Mouse (Mus musculus) neural tube, embryonic 14.5 days (tissue): Measurements from ENCODE around the gene Il27. TPM values are rescaled to one million over a fixed set of nuclear protein-coding genes. Genes with fewer than 3 reads are reported as not detected.

Experiments
- ATAC-seq: fragments of 200-750 bp; cut with Nextera tagmentation; 2 replicates; pipeline ENCODE4 v1.8.0; 2017; ENCODE audit warnings: low read depth, mild to moderate bottlenecking, moderate TSS enrichment, moderate library complexity
- H3K27ac ChIP-seq: fragments of 300-500 bp; sonication (generic); 2 replicates; pipeline ENCODE4 v1.5.1; 2014; ENCODE audit warnings: low read depth, mild to moderate bottlenecking, control low read depth, low read length, moderate library complexity, mixed read lengths
- H3K27me3 ChIP-seq: fragments of 300-500 bp; sonication (generic); 2 replicates; pipeline ENCODE4 v1.6.1; 2014; ENCODE audit warnings: low read length; ENCODE audit not compliant: control insufficient read depth, insufficient read depth
- H3K36me3 ChIP-seq: fragments of 300-500 bp; sonication (generic); 2 replicates; pipeline ENCODE4 v1.6.1; 2014; ENCODE audit warnings: low read length, mixed read lengths; ENCODE audit not compliant: control insufficient read depth, insufficient read depth
- H3K4me1 ChIP-seq: fragments of 300-500 bp; sonication (generic); 2 replicates; pipeline ENCODE4 v1.6.1; 2014; ENCODE audit warnings: low read length; ENCODE audit not compliant: control insufficient read depth, insufficient read depth
- H3K4me2 ChIP-seq: fragments of 300-500 bp; sonication (generic); 2 replicates; pipeline ENCODE4 v1.6.1; 2014; ENCODE audit warnings: mild to moderate bottlenecking, low read depth, low read length, control low read depth
- H3K4me3 ChIP-seq: fragments of 300-500 bp; sonication (generic); 2 replicates; pipeline ENCODE4 v1.5.1; 2014; ENCODE audit warnings: low read depth, low read length, control low read depth, mixed read lengths
- H3K9ac ChIP-seq: fragments of 300-500 bp; sonication (generic); replicated peaks from 2 replicates; pipeline ENCODE4 v1.6.1; 2014; ENCODE audit warnings: low read depth, mild to moderate bottlenecking, control low read depth, low read length, mixed read lengths
- H3K9me3 ChIP-seq: fragments of 300-500 bp; sonication (generic); 2 replicates; pipeline ENCODE4 v1.6.1; 2016; ENCODE audit warnings: low read length; ENCODE audit not compliant: control insufficient read depth
- WGBS: fragments of 180-500 bp; shearing (Covaris S2); extraction: QIAGEN DNeasy Blood & Tissue Kit; methylation state at CpG from one replicate; pipeline ENCODE4 v1.1.7; 2014; 5-methylcytosine and 5-hydroxymethylcytosine counted together
- polyA plus RNA-seq: library from polyadenylated mRNA; unstranded; fragments of >200 nt; fragmentation: Nextera tagmentation; extraction: Ambion mirVana; gene quantifications from 2 replicates; pipeline ENCODE4 v1.2.1, GENCODE M21; 2014

The Il27 gene
- polyA plus RNA-seq, 1 experiment from 2014 or later: not detected

DNA sequence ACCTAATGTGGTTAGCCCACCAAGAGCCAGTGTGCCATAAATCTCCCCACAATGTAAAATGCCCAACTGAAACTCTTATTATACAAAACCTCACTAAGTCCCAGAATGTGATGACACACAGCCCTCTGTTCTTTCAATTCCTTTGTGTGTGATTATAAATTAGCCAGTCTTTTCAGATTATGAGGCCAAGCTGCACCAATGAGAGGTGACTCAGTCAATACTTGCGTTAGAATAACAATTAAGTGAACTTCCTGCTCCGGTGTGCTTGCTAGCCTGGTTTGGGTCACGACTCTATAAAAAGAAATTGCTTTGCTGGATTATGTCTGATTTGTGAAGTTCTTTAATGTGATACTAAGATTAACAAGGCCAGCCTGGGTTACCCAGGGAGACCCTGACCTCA lies 35.2 kb upstream of the Il27 start:
- no peak overlapping the region for H3K9ac ChIP-seq

GRCm38 (mm10) chr7:126628111-126628510 lies 33.4 kb upstream of the Il27 start:
- H3K4me1 ChIP-seq: no peaks in the 10 kb centered on the region
- no peaks in the 10 kb centered on the region for H3K27me3 ChIP-seq
- no peak overlapping the region for H3K4me2 ChIP-seq
- no peak overlapping the region for H3K9ac ChIP-seq
- no peak overlapping the region for H3K4me3 ChIP-seq
- no peak overlapping the region for H3K27ac ChIP-seq
- no peaks in the 10 kb centered on the region for H3K36me3 ChIP-seq
- ATAC-seq: no peak
- whole genome bisulfite sequencing: 81% methylated on average over 6 of the region's 6 CpGs
- H3K9me3 ChIP-seq: no peaks in the 10 kb centered on the region

More for the DNA sequence above, 35.2 kb upstream of the Il27 start:
- H3K4me2 ChIP-seq: no peak overlapping the region
- H3K27ac ChIP-seq: no peak overlapping the region
- H3K4me3 ChIP-seq: no peak overlapping the region
- no peaks in the 10 kb centered on the region for H3K4me1 ChIP-seq
- H3K36me3 ChIP-seq: no peaks in the 10 kb centered on the region
- WGBS: 13% methylated on average over 3 of the region's 3 CpGs
- no peaks in the 10 kb centered on the region for H3K27me3 ChIP-seq
- ATAC-seq: no peak
- no peaks in the 10 kb centered on the region for H3K9me3 ChIP-seq

DNA sequence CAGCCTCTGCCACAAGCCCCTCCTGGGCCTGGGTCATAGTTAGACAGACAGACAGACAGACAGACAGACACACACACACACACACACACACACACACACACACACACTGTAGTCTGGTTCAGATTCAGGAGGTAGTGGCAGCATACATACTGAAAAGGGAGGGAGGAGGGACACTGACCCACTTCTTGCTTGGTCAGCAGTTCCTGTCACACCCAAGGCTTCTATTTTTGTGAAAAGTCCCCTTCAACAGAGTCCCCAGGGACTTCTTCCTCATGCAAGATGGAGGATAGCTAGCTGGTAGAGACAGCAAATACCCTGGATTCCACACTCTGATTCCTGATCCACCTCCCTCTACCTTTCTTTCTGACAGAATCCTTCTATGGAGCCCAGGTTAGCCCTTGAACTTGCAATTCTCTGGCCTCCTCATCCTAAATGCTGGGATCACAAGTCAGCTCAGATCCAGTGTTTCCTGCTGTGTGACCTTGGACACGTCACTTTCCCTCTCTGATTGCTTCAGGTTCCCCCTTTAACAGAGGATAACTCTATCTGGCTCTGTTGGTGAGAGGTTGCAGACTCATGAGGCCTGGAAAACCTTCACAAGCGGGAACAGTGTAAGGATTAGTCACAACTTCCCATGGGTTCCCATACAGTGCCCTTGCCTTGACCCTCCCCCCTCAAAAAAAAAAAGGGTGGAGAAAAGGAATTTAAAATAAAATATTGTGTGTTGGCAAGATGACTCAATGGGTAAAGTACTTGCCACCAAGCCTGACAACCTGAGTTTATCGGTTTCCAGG lies 31.3 kb upstream of the Il27 start:
- WGBS: 81% methylated on average over 3 of the region's 3 CpGs
- Histone ChIP-seq H3K4me1 (no peaks in the 10 kb centered on the region), H3K27ac (no peak overlapping the region), H3K9ac (no peak overlapping the region), H3K9me3 (no peaks in the 10 kb centered on the region), H3K4me2 (no peak overlapping the region), H3K4me3 (no peak overlapping the region), H3K27me3 (no peaks in the 10 kb centered on the region), H3K36me3 (no peaks in the 10 kb centered on the region)
- ATAC-seq: no peak

GRCm38 (mm10) chr7:126625369-126625768 lies 30.6 kb upstream of the Il27 start:
- Histone ChIP-seq H3K4me1 (no peaks in the 10 kb centered on the region), H3K27ac (no peak overlapping the region), H3K36me3 (no peaks in the 10 kb centered on the region), H3K4me3 (no peak overlapping the region), H3K4me2 (no peak overlapping the region), H3K9ac (no peak overlapping the region), H3K27me3 (no peaks in the 10 kb centered on the region), H3K9me3 (no peaks in the 10 kb centered on the region)
- no peak for ATAC-seq
- WGBS: 42% methylated on average over 6 of the region's 6 CpGs

GRCm38 (mm10) chr7:126624774-126625173 lies 30.0 kb upstream of the Il27 start:
- no peaks in the 10 kb centered on the region for H3K9me3 ChIP-seq
- H3K4me3 ChIP-seq: no peak overlapping the region
- H3K27me3 ChIP-seq: no peaks in the 10 kb centered on the region
- no peak overlapping the region for H3K4me2 ChIP-seq
- no peak overlapping the region for H3K27ac ChIP-seq
- no peak overlapping the region for H3K9ac ChIP-seq
- no peaks in the 10 kb centered on the region for H3K4me1 ChIP-seq
- no peak for ATAC-seq
- H3K36me3 ChIP-seq: no peaks in the 10 kb centered on the region
- 77% methylated on average over 16 of the region's 16 CpGs for WGBS

- H3K9ac ChIP-seq: no peak overlapping the region
- ATAC-seq: no peak
- WGBS: 100% methylated on average over 1 of the region's 1 CpGs
Observed at GRCm38 (mm10) chr7:126623381-126623780, 28.6 kb upstream of the Il27 start.

GRCm38 (mm10) chr7:126621452-126622359 lies 27.0 kb upstream of the Il27 start:
- Histone ChIP-seq H3K36me3 (no peaks in the 10 kb centered on the region), H3K27ac (no peak overlapping the region), H3K27me3 (no peaks in the 10 kb centered on the region), H3K4me1 (no peaks in the 10 kb centered on the region), H3K9ac (no peak overlapping the region), H3K9me3 (no peaks in the 10 kb centered on the region), H3K4me3 (no peak overlapping the region), H3K4me2 (no peak overlapping the region)
- WGBS: 84% methylated on average over 9 of the region's 9 CpGs
- no peak for ATAC-seq

More at GRCm38 (mm10) chr7:126623381-126623780, 28.6 kb upstream of the Il27 start:
- H3K9me3 ChIP-seq: no peaks in the 10 kb centered on the region
- H3K4me3 ChIP-seq: no peak overlapping the region
- no peak overlapping the region for H3K4me2 ChIP-seq
- H3K27ac ChIP-seq: no peak overlapping the region
- H3K36me3 ChIP-seq: no peaks in the 10 kb centered on the region
- no peaks in the 10 kb centered on the region for H3K27me3 ChIP-seq
- H3K4me1 ChIP-seq: no peaks in the 10 kb centered on the region

GRCm38 (mm10) chr7:126619559-126620275 lies 25.0 kb upstream of the Il27 start:
- Histone ChIP-seq H3K9ac (no peak overlapping the region), H3K27me3 (no peaks in the 10 kb centered on the region), H3K4me1 (no peaks in the 10 kb centered on the region), H3K4me2 (no peak overlapping the region), H3K9me3 (no peaks in the 10 kb centered on the region), H3K36me3 (no peaks in the 10 kb centered on the region), H3K27ac (no peak overlapping the region), H3K4me3 (no peak overlapping the region)
- ATAC-seq: no peak
- 81% methylated on average over 10 of the region's 10 CpGs for WGBS
